Mouse (Mus musculus): ENCODE measurements around the gene Saxo1. TPM values are rescaled to one million over a fixed set of nuclear protein-coding genes. Genes with fewer than 3 reads are reported as not detected.

The Saxo1 gene
- 0.28 and 0.34 TPM in 2 replicates for polyA plus RNA-seq (2012; rRNA removed)

DNA sequence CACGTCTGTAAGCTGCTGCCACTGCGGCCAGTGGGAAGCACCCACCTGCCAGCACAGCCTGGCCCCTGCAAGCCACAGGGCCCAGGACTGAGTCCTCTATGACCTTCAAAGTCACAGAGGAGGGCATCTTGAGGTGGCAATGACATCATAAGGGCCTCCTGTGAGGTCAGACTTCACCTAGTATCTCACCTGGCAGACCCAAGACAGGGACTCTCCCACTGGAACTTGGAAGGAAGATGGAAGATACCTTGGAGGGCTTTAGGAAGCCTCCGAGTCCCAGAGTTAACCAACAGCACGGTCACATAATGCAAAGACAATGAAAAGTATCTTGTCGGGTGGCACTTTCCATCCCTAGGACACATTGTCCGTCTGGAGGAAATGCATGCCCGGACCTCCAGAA, at the start of gene Saxo1:
Gene Saxo1 (minus strand): TSS at position 101 of the 400 bp plus-strand sequence.
- DNase-seq (ENCODE audit: low read depth): no peak

DNA sequence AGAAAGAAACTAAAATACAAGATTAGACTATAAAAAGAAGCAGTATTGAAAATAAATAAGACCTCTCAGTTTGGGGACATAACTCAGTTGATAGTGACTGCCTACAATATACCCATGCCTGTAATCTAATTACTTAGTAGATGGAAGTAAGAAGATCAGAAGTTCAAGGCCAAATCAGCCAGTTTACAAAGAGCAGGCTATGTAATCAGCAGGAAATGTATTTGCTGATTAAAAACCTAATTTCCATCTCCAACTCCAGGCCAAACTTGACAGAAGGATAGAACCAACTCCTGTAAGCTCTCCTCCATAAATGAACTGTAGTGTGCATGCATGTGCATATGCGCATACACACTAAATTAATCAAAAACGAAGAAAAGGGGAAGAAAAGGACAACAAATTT, 33.2 kb upstream of the Saxo1 start:
- no peak for DNase-seq (ENCODE audit: low read depth)

DNA sequence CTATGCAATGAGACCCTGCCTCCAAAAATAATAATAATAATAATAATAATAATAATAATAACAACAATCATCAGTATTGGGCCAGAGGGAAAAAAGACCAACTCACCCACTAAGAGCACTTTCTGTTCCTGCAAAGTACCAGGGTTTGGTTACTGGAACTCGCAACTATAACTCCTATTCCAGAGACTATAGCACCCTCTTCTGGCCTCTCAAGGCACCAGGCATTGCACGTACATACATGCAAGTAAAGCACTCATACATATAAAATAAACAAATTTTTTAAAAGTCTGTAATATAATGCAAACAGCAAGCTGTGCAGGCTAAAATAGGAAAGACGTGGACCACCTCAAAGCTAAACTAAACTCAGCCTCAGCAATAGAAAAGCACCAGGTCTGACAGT, 30.1 kb upstream of the Saxo1 start:
- DNase-seq (ENCODE audit: low read depth): no peak

DNA sequence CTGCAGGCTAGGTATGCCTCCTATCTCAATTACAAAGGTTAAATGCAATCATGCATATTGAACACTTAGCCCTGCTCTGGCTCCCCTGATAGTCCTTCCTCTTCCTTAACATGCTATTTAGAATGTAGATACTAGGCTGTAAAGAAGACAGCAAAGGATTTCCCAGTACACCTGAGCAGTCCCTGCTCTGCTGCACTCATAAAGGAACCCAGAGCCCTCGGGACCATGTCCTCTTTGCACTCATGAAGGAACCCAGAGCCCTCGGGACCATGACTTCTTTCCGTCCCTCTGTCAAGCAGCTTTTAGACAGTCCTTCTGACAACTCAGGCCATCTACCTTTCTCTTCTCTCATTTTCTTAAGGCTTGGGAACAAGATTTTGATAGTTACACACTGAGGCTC, 22.5 kb upstream of the Saxo1 start:
- no peak for DNase-seq (ENCODE audit: low read depth)

DNA sequence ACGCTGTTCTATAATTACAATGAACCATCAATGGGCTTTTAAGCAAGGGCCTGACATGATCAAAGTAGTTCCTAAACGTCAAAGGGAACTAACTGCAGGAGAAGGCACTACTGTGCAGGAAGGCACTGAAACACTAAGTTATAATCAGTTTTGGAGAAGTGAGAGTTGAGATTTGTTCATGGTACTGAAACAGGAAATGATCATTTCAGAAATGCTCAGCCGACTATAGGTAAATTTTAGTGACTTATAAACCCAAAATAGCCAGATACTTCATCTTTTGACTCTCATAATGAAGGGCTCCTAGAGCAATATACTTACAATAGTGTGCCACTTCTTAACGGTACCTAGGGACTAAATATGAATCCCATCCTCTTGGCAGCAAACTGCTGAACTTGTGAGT, 21.9 kb upstream of the Saxo1 start:
- DNase-seq (ENCODE audit: low read depth): no peak

DNA sequence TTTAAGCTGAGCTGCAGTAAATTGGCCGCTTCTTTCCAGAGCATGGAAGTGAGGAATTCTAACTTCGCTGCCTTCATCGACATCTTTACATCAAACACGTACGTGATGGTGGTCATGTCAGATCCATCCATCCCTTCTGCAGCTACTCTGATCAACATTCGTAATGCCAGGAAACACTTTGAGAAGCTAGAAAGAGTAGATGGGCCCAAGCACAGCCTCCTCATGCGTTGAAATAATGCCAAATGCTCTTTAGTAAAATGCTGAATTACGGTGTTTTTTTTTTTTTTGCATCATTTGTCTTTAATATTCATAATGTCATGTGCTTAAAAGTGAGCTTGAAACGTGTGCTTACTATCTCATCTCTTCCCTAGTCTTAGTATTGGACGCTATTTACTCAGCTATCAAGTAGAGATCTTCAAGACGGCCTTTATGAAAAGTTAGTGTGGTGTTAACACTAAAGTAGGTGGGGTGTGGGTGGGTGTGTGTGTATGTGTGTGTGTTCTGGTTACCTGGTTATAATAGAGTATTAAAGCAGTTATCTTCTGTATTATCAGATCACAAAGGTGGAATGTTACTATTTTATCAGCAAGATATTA, 18.6 kb upstream of the Saxo1 start:
- DNase-seq (ENCODE audit: low read depth): no peak

DNA sequence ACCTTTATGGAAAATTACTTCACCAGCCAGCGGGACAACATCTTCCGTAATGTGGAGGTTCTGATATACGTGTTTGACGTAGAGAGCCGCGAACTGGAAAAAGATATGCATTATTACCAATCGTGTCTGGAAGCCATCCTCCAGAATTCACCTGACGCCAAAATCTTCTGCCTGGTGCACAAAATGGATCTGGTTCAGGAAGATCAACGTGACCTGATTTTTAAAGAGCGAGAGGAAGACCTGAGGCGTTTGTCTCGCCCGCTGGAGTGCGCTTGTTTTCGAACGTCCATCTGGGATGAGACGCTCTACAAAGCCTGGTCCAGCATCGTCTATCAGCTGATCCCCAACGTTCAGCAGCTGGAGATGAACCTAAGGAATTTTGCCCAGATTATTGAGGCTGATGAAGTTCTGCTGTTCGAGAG, 18.0 kb upstream of the Saxo1 start:
- DNase-seq (ENCODE audit: low read depth): no peak

DNA sequence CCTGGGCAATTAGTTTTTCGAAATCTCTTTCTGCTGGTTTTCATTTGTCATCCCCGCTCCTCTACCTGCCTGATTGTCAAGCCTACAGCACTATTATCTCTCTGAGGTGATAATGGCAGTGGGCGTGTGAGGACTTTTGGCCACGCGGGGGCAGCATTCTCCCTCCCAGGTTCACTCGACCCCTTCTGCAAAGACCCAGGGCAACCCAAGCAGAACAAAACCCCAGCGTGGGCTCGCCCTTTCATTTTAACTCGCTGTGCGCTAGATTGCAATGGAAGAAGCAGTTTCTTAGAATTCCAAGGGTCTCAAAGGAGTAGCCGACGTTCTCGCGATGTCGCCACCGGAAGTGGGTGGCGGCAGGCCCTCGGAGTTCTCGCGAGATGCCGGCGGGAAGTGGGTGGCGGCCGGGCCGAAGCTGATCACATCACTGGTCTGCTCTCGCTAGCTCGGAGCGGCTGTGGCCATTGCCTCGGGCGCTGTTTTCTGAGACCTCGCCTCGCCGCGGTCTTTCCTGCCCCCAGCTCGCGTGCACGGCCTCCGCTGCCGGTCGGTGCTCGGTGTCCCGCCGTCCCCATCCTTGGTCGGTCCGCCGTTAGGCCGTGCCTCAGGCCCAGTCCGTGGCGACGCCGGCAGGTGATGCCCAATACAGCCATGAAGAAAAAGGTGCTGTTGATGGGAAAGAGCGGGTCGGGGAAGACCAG, 17.3 kb upstream of the Saxo1 start, which contains the start of gene Rraga:
Gene Rraga (plus strand): TSS at position 386 of the 701 bp plus-strand sequence.
- peak; percentile 50 for DNase-seq (ENCODE audit: low read depth)

DNA sequence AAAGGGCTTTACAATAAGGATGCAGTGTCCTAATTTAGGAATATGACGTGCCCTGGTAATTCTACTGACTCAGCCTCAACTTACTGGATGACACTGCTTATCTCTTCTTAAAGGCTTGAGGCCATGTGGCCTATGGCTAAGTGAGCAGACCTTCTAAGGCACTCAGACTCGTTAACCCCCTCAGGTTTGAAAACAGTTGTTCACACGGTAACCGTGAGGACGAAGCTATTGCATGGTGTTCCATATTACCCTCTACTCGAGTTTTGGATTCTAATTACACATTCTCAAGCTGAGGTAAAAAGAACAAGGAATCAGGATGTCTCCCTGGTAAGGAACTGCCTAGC, 16.8 kb upstream of the Saxo1 start:
- no peak for DNase-seq (ENCODE audit: low read depth)

DNA sequence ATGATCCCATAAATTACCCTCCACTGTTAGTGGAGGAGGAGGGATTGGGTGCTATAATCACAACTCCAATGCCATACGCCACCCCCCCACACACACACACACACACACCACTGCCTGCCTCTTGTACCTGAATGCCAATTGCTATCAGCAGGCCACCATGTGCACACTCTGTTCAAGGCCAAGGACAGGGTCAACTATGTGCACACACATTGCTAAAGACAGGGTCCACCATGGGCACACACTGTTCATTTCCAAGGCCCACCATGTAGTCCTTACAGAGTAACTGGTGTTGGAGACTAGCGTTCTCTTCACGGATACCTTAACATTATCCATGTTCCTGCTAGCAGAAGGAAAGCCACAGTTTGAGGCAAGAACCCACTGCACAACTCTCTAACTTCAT, 2.9 kb upstream of the Saxo1 start:
- DNase-seq (ENCODE audit: low read depth): no peak

DNA sequence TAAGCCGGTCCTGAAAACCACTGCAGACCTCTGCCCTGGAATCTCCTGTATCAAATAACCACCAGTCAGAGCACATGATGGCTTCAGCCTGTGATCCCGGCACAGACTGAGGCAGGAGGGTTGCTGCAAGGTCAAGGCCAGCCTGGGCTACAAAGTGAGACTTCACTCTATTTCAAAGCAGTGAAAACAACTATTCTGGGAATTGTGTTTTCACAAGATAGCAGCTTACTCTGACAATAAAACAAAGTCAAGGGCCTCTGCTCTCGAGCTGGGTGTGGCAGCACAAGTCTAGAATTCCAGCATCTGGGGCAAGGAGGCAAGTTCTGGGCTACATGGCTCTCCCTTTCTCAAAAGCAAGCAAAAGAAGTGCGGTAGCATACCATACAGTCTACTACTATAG, 878 bp upstream of the Saxo1 start:
- no peak for DNase-seq (ENCODE audit: low read depth)

DNA sequence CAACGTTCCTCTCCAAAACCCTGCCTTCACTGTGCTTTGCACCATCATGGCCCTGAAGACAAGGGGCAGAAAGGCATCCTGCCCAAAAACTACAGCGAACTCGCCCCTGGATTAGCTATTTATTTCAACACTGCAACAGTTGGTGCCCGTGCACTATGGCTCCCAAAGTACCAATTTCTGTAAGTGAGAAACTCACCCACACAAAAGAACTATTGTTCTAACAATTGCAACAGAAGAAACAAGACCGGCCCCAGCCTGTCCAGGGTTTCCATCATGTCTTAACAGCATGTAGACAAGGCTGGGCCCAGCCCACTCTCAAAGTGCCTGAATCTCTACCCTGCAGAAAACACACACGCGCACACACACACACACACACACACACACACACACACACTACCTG, 757 bp downstream of the Saxo1 start:
- DNase-seq (ENCODE audit: low read depth): peak; percentile 80

DNA sequence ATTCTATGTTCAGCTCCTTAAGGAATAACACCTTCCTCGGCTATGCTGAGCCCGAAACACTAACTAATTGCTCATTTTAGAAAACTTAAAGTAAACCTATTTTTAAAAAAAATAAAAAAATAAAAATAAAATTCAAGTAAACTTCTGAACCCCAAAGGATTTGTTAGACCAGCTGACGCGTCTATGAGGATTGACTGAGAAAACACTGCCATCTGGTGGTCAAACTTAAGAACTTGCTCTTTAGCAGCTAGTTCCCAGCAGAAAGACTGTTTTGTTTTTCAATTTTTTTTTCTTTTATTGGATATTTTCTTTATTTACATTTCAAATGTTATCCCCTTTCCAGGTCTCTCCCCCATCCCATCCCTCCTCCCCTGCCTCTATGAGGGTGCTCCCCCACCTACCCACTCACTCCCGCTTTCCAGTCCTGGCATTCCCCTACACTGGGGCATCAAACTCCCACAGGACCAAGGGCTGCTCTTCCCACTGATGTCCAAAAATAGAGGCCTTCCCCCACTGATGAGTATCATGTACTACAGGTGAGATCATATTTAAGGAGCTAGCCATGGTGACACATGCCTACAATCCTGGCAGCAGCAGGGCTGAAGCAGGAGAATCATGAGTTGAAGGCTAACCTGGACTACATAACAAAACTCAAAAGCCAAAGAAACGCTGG, 3.0 kb downstream of the Saxo1 start:
- no peak for DNase-seq (ENCODE audit: low read depth)

DNA sequence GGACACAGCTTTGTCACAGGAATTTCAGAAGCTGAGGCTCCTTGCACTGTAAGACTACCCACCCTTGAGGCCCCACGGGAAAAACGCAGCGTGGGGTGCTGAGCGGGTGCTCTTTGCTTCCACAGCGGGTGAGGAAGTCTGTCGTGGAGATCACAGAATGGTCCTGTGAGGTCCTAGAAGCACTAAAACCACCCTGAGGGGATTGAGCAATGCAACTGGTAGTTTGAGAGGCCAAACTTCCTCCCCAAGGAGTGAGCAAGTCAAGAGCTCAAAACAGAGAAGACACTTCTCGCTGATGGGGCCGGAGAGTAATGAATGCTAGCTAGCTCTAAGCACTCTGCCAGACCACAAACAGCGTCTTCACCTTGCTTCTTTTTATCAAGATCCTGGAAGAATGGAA, 9.8 kb downstream of the Saxo1 start:
- no peak for DNase-seq (ENCODE audit: low read depth)

DNA sequence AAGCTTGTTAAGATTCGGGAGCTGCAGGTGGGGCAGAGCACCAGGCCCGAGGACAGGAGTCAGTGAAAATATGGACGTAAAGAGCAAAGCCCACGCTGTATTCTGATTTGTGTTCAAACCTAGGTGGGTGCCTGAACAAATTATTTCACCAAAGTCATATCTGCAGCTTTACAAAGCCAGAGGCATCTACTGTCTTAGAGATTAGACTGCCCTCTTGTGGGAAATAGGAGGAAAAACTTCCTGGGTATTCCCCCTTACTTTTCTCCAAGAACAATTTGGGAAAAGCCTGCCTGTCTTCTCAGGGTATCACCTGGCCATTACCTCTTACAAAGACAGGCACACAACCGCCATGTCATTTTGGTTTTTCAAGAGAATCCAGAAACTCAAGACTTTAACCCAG, 12.5 kb downstream of the Saxo1 start:
- no peak for DNase-seq (ENCODE audit: low read depth)

DNA sequence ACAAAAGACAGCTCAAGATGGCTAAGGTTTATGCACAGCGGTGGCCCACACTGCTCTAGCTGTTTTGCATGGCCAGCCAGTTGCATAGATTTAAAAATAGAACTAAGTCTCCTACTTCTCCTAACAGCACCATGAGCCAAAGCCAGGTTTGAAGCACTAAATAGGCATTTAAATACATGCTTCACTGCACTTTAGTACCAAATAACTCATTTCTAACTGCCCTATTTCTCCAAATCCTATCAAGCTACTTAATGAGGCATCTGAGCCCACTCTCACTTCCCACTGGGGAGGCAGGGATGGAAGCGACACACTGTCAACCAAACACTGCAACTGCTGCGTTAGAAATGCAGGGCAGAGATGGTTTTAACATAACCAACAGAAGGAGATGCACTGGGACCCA, 14.1 kb downstream of the Saxo1 start:
- DNase-seq (ENCODE audit: low read depth): no peak

DNA sequence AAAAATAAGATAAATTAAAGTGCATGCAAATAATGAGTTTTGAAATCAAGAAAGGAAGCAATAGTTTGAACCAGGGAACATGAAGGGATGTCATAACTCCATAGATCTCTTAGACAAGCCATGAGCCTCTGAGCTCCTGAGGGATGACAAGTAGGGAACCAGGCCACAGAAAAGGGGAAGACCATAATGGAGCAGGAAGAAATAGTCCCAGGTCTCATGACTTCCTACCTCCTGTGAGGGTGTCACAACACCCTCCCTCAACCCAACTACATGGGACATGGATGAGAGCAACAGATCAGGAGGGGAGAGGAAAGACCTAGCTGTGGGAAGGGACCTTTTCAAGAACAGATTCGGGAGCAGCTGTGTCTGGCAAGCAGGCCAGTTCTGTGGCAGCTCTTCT, 16.6 kb downstream of the Saxo1 start:
- DNase-seq (ENCODE audit: low read depth): no peak

DNA sequence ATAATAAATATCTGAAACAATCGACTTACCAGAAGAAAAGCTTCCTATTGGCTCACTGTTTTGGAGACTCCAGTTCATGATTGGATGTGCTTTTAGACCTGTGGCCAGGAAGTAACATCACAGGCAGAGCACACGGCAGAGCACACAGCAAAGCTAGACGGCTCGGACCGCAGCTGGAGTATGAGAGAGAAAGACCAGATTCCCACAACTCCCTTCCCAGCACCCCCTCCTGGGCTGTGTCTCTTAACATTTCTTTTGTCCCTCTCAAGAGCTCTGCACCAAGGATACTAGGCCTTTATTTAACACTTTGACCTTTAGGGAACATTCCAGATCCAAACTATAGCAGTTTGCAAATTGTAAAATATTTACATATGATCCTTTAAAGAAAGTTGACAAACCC, 19.2 kb downstream of the Saxo1 start:
- DNase-seq (ENCODE audit: low read depth): no peak

DNA sequence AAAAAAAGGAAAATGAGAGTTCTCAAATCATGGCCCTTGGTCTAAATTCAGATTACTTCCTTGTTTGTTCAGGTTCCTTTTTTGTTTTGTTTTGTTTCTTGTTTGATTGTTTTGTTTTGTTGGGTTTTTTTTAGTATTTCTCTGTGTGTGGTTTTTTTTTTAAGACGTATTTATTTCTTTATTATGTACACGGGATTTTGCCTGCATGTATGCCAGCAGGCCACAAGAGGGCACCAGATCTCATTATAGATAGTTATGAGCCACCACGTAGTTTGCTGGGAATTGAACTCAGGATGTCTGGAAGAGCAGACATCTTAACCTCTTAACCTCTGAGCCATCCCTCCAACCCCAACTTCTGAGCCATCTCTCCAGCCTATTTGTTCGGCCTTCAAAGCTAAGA, 20.2 kb downstream of the Saxo1 start:
- no peak for DNase-seq (ENCODE audit: low read depth)

DNA sequence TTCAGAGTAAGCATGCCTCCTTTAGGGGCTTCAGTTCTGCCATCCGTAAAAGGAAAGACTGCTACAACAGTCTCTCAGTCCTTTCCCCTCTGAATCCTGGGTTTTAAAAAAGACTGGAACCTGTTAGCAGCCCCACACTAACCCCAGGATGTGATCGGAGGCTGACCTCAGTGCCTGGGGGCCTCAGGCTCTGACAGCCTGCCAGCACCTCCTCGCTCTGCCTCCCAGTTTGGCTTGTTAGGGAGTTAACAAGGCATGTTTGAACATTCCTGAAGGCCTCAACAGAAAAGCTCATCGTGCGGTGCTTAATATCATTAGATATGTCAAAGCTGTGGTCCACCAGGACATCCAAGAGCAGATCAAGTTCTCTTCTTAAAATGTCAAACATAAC, 24.0 kb downstream of the Saxo1 start:
- DNase-seq (ENCODE audit: low read depth): no peak

DNA sequence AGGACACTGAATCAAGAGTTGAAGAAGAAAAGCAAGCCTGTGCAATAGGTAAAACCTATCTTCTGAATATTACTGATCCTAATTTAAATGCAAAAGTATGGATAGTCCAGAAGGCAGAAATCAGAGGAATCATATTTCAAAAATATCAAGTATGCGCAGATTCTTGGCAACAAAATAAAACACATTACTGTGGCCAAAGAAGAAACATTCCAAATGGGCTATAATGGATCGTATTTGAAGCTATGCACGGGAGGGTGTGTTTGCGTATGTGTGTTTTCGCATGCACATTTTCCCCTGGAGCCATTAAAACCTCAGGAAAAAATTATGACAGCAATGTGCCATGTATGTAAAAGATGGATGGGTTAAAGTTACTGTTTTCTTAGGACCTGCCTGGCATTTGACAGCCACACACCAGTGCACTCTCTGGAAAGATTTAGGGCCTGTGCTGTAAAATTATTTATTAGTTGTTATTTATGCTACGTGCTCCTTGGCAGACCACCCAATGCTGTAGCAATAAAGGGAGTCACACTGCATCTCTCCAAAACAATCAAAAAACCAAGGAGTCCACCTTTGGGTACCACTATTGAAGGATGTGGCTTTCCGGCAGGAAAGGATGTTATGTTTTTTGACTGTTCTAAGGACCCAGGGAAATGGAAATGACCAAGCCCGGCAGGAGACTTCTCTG, 24.6 kb downstream of the Saxo1 start:
- DNase-seq (ENCODE audit: low read depth): no peak

DNA sequence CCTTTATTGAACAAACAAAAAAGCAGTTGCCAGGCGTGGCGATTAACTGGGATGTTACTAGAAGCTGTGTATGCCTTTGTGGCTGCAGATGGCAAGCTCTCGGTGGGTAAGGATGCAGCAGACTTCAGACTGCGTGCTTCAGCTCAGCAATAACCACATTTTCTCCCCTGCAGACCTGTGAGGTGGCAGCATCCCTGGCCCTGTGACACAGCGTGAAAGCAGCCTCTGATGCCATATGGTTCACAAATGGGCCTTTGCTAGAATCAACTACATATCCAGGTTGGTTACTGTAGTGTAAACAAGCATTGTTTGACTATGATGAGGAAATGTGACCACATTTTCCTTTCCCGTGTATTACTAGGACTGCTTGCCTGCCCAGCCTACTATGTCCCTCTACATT, 29.0 kb downstream of the Saxo1 start:
- DNase-seq (ENCODE audit: low read depth): no peak

Measured in gonadal fat pad, adult 2 months (tissue).